Mouse (Mus musculus) hindbrain, embryonic 13.5 days (tissue): ENCODE measurements at regions not wholly inside any gene's neighbourhood (a gene's known extent, or its start where the extent isn't known, plus 50 kb on each side); places are given as distances from the start of the nearest gene placed in this dataset.
"Not testable (repeated sequence)": the region's sequence is repeated elsewhere in the genome, so short reads cannot be mapped to it uniquely, and the experiment has no call there.

Experiments used
- ATAC-seq: fragments of 200-750 bp; cut with Nextera tagmentation; 2 replicates; pipeline ENCODE4 v1.8.0; 2017; ENCODE audit warnings: moderate TSS enrichment; ENCODE audit not compliant: low FRiP score
- H3K27ac ChIP-seq: fragments of 300-500 bp; sonication (generic); 2 replicates; pipeline ENCODE4 v1.5.1; 2015; ENCODE audit warnings: inconsistent platforms, mild to moderate bottlenecking, moderate library complexity
- H3K27me3 ChIP-seq: fragments of 300-500 bp; sonication (generic); 2 replicates; pipeline ENCODE4 v1.6.1; 2015; ENCODE audit warnings: mild to moderate bottlenecking, inconsistent platforms
- H3K36me3 ChIP-seq: fragments of 300-500 bp; sonication (generic); 2 replicates; pipeline ENCODE4 v1.6.1; 2015; ENCODE audit warnings: mild to moderate bottlenecking, inconsistent platforms
- H3K4me1 ChIP-seq: fragments of 300-500 bp; sonication (generic); replicated peaks from 2 replicates; pipeline ENCODE4 v1.6.1; 2015; ENCODE audit warnings: inconsistent platforms
- H3K4me2 ChIP-seq: fragments of 300-500 bp; sonication (generic); 2 replicates; pipeline ENCODE4 v1.6.1; 2015; ENCODE audit warnings: inconsistent platforms, mild to moderate bottlenecking, moderate library complexity
- H3K4me3 ChIP-seq: fragments of 300-500 bp; sonication (generic); 2 replicates; pipeline ENCODE4 v1.5.1; 2015; ENCODE audit warnings: mild to moderate bottlenecking, inconsistent platforms
- H3K9ac ChIP-seq: fragments of 300-500 bp; sonication (generic); 2 replicates; pipeline ENCODE4 v1.6.1; 2015; ENCODE audit warnings: mild to moderate bottlenecking, inconsistent platforms
- H3K9me3 ChIP-seq: fragments of 300-500 bp; sonication (generic); 2 replicates; pipeline ENCODE4 v1.6.1; 2016; ENCODE audit warnings: inconsistent platforms
- WGBS: fragments of 180-500 bp; shearing (Covaris S2); methylation state at CpG from one replicate; pipeline ENCODE4 v1.1.7; 2015; 5-methylcytosine and 5-hydroxymethylcytosine counted together

DNA sequence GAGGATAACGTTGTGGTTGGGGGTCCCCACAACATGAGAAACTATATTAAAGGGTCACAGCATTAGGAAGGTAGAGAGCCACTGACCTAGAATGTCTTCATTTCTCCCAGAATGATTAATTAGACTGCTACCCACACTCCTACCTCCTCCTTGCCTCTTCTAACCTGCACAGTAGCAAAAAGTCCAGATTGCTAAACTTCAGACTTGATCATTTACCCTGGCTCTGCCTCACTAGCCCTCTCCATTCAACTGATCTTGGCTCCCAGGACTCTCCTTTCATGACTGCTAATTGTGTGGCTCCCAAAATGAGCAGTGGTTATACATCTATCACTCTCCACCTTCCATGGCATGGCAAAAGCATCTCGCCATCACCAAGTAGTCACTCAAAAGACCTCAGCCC is 88.1 kb downstream of the Hs1bp3 start:
- no peak overlapping the region for H3K9ac ChIP-seq
- H3K27me3 ChIP-seq: no peaks in the 10 kb centered on the region
- no peak overlapping the region for H3K4me3 ChIP-seq
- no peak overlapping the region for H3K4me2 ChIP-seq
- H3K9me3 ChIP-seq: 0 out of 2 replicates have a peak, but pooled peaks cover 3% of the 10 kb centered on the region
- H3K36me3 ChIP-seq: no peaks in the 10 kb centered on the region
- 0 out of 2 replicates have a peak, but pooled peaks cover 5% of the 10 kb centered on the region for H3K4me1 ChIP-seq
- no peak for ATAC-seq
- H3K27ac ChIP-seq: no peak overlapping the region
- 80% methylated on average over 2 of the region's 2 CpGs for WGBS

DNA sequence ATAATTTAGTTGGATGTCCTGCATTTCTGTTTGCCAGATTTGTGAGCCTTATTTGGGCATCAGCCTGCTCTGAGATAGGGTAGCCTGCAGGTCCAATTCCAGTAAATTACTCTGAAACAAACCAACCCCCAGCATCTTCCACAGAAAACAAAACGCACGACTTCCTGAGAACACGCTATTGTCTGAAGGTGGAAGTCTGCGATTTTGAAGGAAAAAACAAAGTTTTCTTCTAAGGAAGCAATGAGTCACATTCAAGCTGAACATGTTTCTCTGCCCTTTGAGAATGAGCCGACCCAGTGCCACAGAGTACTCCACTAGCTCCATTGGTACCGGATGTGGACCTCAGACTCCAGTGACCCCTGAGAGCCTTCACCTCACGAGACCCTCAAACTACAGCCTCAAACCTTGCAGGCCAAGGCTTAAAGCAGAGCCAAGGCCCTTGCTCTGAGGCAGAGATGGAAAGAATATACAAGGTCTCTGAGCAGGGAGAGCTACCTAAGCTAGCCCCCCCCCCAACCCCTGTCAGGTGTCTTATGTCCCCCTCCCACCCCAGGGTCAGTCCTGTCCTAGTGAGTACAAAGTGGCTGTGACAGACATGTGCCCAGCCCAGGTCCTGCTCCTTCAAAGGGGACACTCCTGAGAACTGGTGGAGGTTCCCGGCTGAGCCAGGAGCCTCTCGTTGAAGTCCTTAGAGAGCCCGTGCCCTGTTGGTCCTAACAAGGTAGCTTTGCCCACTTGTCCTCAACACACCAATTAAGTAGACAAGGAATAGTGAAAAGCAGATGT is 87.3 kb downstream of the Hs1bp3 start:
- no peak overlapping the region for H3K4me3 ChIP-seq
- ATAC-seq: no peak
- 0 out of 2 replicates have a peak, but pooled peaks cover 3% of the 10 kb centered on the region for H3K9me3 ChIP-seq
- 0 out of 2 replicates have a peak, but pooled peaks cover 5% of the 10 kb centered on the region for H3K4me1 ChIP-seq
- WGBS: 92% methylated on average over 10 of the region's 10 CpGs
- H3K36me3 ChIP-seq: no peaks in the 10 kb centered on the region
- 0 out of 2 replicates have a peak overlapping the region, but pooled peaks have one; percentile 12 for H3K27ac ChIP-seq
- H3K27me3 ChIP-seq: no peaks in the 10 kb centered on the region
- no peak overlapping the region for H3K4me2 ChIP-seq
- no peak overlapping the region for H3K9ac ChIP-seq

- no peak for ATAC-seq
- WGBS: 63% methylated on average over 3 of the region's 3 CpGs
- no peak overlapping the region for H3K27ac ChIP-seq
- H3K4me2 ChIP-seq: no peak overlapping the region
- 0 out of 2 replicates have a peak, but pooled peaks cover 5% of the 10 kb centered on the region for H3K4me1 ChIP-seq
- H3K9me3 ChIP-seq: 0 out of 2 replicates have a peak, but pooled peaks cover 3% of the 10 kb centered on the region
- no peaks in the 10 kb centered on the region for H3K36me3 ChIP-seq
- H3K9ac ChIP-seq: no peak overlapping the region
- no peaks in the 10 kb centered on the region for H3K27me3 ChIP-seq
- H3K4me3 ChIP-seq: no peak overlapping the region
These were observed 85.6 kb downstream of the Hs1bp3 start for GRCm38 (mm10) chr12:8398852-8399251.

DNA sequence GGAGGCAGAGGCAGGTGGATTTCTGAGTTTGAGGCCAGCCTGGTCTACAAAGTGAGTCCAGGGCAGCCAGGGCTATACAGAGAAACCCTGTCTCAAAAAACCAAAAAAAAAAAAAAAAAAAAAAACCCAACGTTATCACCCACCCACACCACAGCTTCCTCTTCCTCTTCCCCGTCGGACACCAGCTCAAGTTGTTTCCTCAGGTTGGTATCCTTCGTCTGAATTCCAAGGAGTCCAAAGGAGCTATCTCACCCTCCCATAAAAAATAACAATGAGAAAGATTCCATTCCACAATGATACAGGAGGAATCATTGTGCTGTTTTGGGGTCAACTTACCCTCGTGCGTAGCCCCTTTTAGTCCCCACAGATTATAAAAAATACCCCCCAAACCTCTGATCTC is 83.2 kb downstream of the Hs1bp3 start:
- not testable (repeated sequence) for H3K4me1 ChIP-seq, H3K4me2 ChIP-seq, H3K9me3 ChIP-seq, H3K27me3 ChIP-seq, H3K4me3 ChIP-seq, H3K36me3 ChIP-seq, H3K27ac ChIP-seq, H3K9ac ChIP-seq, ATAC-seq
- 86% methylated on average over 6 of the region's 6 CpGs for WGBS

DNA sequence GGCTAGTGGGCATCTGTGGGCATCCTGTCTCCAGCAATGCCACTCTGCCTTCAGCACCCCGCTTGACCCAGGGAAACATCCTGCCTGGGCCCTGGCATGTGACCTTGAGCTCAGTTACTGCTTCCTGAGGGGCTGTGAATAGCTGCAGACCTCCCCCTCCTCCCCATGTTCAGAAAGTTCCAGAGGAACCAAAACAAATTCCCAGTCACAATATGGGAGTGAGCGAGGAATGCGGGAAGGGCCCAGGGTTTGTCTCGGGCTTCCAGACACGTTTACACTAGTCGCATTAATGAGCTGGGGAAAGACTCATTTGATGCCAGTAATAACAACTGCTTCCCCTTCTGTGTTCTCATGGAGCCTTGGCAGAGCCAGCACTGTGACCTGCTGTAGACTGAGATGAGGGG is 81.7 kb downstream of the Hs1bp3 start:
- Histone ChIP-seq H3K9ac (no peak overlapping the region), H3K4me2 (no peak overlapping the region), H3K9me3 (no peaks in the 10 kb centered on the region), H3K4me1 (no peaks in the 10 kb centered on the region), H3K27ac (peak overlapping the region; percentile 44), H3K36me3 (no peaks in the 10 kb centered on the region), H3K4me3 (no peak overlapping the region), H3K27me3 (no peaks in the 10 kb centered on the region)
- ATAC-seq: no peak
- WGBS: 67% methylated on average over 6 of the region's 6 CpGs

- H3K4me1 ChIP-seq: no peaks in the 10 kb centered on the region
- ATAC-seq: no peak
- H3K27me3 ChIP-seq: no peaks in the 10 kb centered on the region
- no peak overlapping the region for H3K9ac ChIP-seq
- H3K4me2 ChIP-seq: no peak overlapping the region
- no peaks in the 10 kb centered on the region for H3K36me3 ChIP-seq
- H3K9me3 ChIP-seq: no peaks in the 10 kb centered on the region
- 77% methylated on average over 3 of the region's 3 CpGs for WGBS
- no peak overlapping the region for H3K4me3 ChIP-seq
- no peak overlapping the region for H3K27ac ChIP-seq
These were observed 80.7 kb downstream of the Hs1bp3 start for GRCm38 (mm10) chr12:8393976-8394375.
